Mouse (Mus musculus) thymus, adult 2 months (tissue): ENCODE data around the gene Pi4k2a.

Experiments used
- CTCF ChIP-seq: fragments of 200-500 bp; IDR thresholded peaks from 2 replicates; pipeline ENCODE4 v1.5.1; 2012; ENCODE audit warnings: mild to moderate bottlenecking, control low read depth, low read length, moderate library complexity, borderline replicate concordance; ENCODE audit not compliant: control insufficient read depth, poor library complexity, insufficient read depth; ENCODE audit errors: extremely low read depth
- POLR2A ChIP-seq: fragments of 200-500 bp; IDR thresholded peaks from 2 replicates; pipeline ENCODE4 v1.6.1; 2012; ENCODE audit warnings: mild to moderate bottlenecking, low read length, control low read depth, moderate library complexity; ENCODE audit not compliant: control insufficient read depth, poor library complexity, insufficient read depth; ENCODE audit errors: extremely low read depth

- no peak for TF ChIP-seq CTCF
- no peak for TF ChIP-seq POLR2A
Observed at GRCm38 (mm10) chr19:42054255-42054654, 36.0 kb upstream of the Pi4k2a start.
